Mouse (Mus musculus): ENCODE measurements around the gene Sfn.

DNA sequence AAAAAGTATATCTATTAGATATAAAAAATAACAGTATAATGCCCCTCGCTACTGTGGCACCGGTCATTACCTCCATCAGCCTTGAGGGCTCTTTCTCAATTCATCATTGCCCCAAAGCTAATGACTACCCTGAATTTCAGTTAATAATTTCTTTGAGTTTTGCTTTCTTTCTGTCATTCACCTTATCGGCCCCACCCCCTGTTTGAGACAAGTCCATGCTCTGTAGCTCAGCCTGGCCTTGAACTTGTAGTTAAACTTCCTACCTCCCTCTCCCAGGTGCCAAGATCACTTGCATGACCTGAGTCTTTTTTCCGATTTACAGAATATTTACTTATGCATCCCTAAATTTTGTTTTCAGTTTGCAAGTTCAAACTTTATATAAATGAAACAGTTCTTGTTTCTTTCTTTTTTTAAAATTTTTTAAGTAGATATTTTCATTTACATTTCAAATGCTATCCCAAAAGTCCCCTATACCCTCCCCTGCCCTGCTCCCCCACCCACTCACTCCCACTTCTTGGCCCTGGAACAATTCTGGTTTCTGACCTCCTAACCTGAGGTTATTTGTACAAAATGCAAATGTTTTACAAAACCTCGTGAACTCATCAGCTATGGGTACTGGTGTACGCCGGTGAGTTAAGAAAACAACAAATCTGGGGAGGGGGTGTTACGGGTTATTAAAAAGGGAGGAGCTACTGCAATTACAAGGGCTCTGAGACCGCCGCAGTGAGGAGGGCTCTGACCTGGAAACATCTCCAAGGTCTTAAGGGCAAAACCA, 32.5 kb downstream of the Sfn start:
- TF ChIP-seq POLR2A (IDR thresholded peaks at IDR 0.05; ENCODE audit: borderline replicate concordance, extremely low read depth, insufficient read depth, insufficient read length, poor library complexity, severe bottlenecking): no peak
- no peak for TF ChIP-seq CTCF (IDR thresholded peaks at IDR 0.05; ENCODE audit: borderline replicate concordance, extremely low read depth, insufficient read depth, insufficient read length)
